8 mouse cellular contexts compared by ENCODE assay signal in genomic region chr2:157135014-157135413, GRCm38 (mm10). TPM values are rescaled to one million over a fixed set of nuclear protein-coding genes. Genes with fewer than 3 reads are reported as not detected.
DNase-seq lines count a peak whose midpoint lies in the region; ATAC-seq lines count a peak whose summit lies in the region.

Gene Samhd1, minus strand, starts transcription at chr2:157135265.

- peak within 1 kb of the TSS; percentile 71 for H3K4me3 ChIP-seq in forebrain, embryonic 11.5 days (ENCODE audit: low read depth, low read length)
- peak within 1 kb of the TSS; percentile 89 for H3K4me3 ChIP-seq in heart, embryonic 16.5 days (ENCODE audit: low read length)
- H3K4me3 ChIP-seq in liver, embryonic 15.5 days (replicated peaks) = peak within 1 kb of the TSS; percentile 82
- peak within 1 kb of the TSS; percentile 65 for H3K4me3 ChIP-seq in neural tube, embryonic 12.5 days

- no peaks in the 10 kb centered on the region for H3K36me3 ChIP-seq in forebrain, embryonic 11.5 days (ENCODE audit: control insufficient read depth, insufficient read depth, low read length)
- no peaks in the 10 kb centered on the region for H3K36me3 ChIP-seq in heart, embryonic 16.5 days (ENCODE audit: control insufficient read depth, insufficient read depth)
- H3K36me3 ChIP-seq in liver, embryonic 15.5 days (replicated peaks) = no peaks in the 10 kb centered on the region
- H3K36me3 ChIP-seq in neural tube, embryonic 12.5 days = no peaks in the 10 kb centered on the region

- 0% methylated on average over 32 of the region's 32 CpGs for WGBS in forebrain, embryonic 11.5 days
- under 1% methylated on average over 32 of the region's 32 CpGs for WGBS in heart, embryonic 16.5 days
- WGBS in liver, embryonic 15.5 days (ENCODE audit: insufficient replicate concordance) = under 1% methylated on average over 32 of the region's 32 CpGs
- WGBS in neural tube, embryonic 12.5 days = under 1% methylated on average over 32 of the region's 32 CpGs

- DNase-seq in CD8-positive naive resting alpha-beta T cell, adult 2 months (ENCODE audit: low read depth in 2 of 2, low spot score in 2 of 2) = peak; percentile 61 to 66
- DNase-seq in c-Kit-positive CD71-negative TER-119-negative erythroid progenitor cells, embryonic 14.5 days (ENCODE audit: low read depth) = peak; percentile 97
- peak; percentile 95 for DNase-seq in forebrain, embryonic 11.5 days (ENCODE audit: low spot score)
- DNase-seq in kidney, postnatal 36 days = peak; percentile 96 to 98
- DNase-seq in telencephalon, adult 2 months (ENCODE audit: low read depth, low spot score) = peak; percentile 78

- H3K27ac ChIP-seq in forebrain, embryonic 11.5 days (ENCODE audit: low read depth, low read length) = peak within 1 kb of the TSS; percentile 53; the same call in 1 of the 2 replicates
- H3K27ac ChIP-seq in heart, embryonic 16.5 days (ENCODE audit: low read length) = peak within 1 kb of the TSS; percentile 69
- peak within 1 kb of the TSS; percentile 92 for H3K27ac ChIP-seq in liver, embryonic 15.5 days (replicated peaks)
- no peak within 1 kb of the TSS for H3K27ac ChIP-seq in neural tube, embryonic 12.5 days

- ATAC-seq in forebrain, embryonic 11.5 days (replicated peaks; ENCODE audit: low FRiP score) = peak; percentile 91
- ATAC-seq in heart, embryonic 16.5 days (replicated peaks; ENCODE audit: extremely low read depth, insufficient read depth, low FRiP score) = peak; percentile 89
- ATAC-seq in liver, embryonic 15.5 days (ENCODE audit: insufficient read depth) = peak; percentile 96
- ATAC-seq in neural tube, embryonic 12.5 days (ENCODE audit: low FRiP score, low read depth) = peak; percentile 88

- no peaks in the 10 kb centered on the region for H3K27me3 ChIP-seq in forebrain, embryonic 11.5 days (ENCODE audit: control insufficient read depth, insufficient read depth, low read length)
- H3K27me3 ChIP-seq in heart, embryonic 16.5 days (ENCODE audit: control insufficient read depth, insufficient read depth, low read length) = no peaks in the 10 kb centered on the region
- H3K27me3 ChIP-seq in liver, embryonic 15.5 days = no peaks in the 10 kb centered on the region
- no peaks in the 10 kb centered on the region for H3K27me3 ChIP-seq in neural tube, embryonic 12.5 days (replicated peaks)

- H3K9me3 ChIP-seq in forebrain, embryonic 11.5 days (ENCODE audit: control insufficient read depth, low read length) = no peaks in the 10 kb centered on the region
- peaks cover 3% of the 10 kb centered on the region; the same call in 1 of the 2 replicates for H3K9me3 ChIP-seq in heart, embryonic 16.5 days (replicated peaks; ENCODE audit: control insufficient read depth, low read length)
- no peaks in the 10 kb centered on the region for H3K9me3 ChIP-seq in liver, embryonic 15.5 days (replicated peaks)
- H3K9me3 ChIP-seq in neural tube, embryonic 12.5 days = no peaks in the 10 kb centered on the region; the same call in 1 of the 2 replicates

- peaks cover 2% of the 10 kb centered on the region; the same call in 1 of the 2 replicates for H3K4me1 ChIP-seq in forebrain, embryonic 11.5 days (replicated peaks; ENCODE audit: control insufficient read depth, insufficient read depth, low read length)
- peaks cover 12% of the 10 kb centered on the region for H3K4me1 ChIP-seq in heart, embryonic 16.5 days (ENCODE audit: control insufficient read depth, insufficient read depth, low read length)
- H3K4me1 ChIP-seq in liver, embryonic 15.5 days (replicated peaks) = peaks cover 65% of the 10 kb centered on the region
- no peaks in the 10 kb centered on the region for H3K4me1 ChIP-seq in neural tube, embryonic 12.5 days

- peak within 1 kb of the TSS; percentile 87 for H3K4me2 ChIP-seq in forebrain, embryonic 11.5 days (ENCODE audit: low read depth, low read length, severe bottlenecking)
- peak within 1 kb of the TSS; percentile 97 for H3K4me2 ChIP-seq in heart, embryonic 16.5 days (ENCODE audit: low read depth, low read length)
- peak within 1 kb of the TSS; percentile 96 for H3K4me2 ChIP-seq in liver, embryonic 15.5 days
- H3K4me2 ChIP-seq in neural tube, embryonic 12.5 days (replicated peaks) = peak within 1 kb of the TSS; percentile 95

- peak within 1 kb of the TSS; percentile 75 for H3K9ac ChIP-seq in forebrain, embryonic 11.5 days (ENCODE audit: low read length)
- peak within 1 kb of the TSS; percentile 84 for H3K9ac ChIP-seq in heart, embryonic 16.5 days (ENCODE audit: low read length)
- peak within 1 kb of the TSS; percentile 85 for H3K9ac ChIP-seq in liver, embryonic 15.5 days
- H3K9ac ChIP-seq in neural tube, embryonic 12.5 days = peak within 1 kb of the TSS; percentile 65

RNA-seq across cellular contexts. Expression of gene Samhd1, which starts in this region (rescaled TPM):
- 25.6 and 27.5 TPM in 2 replicates for polyA plus RNA-seq in forebrain, embryonic 11.5 days (2014; fragmentation: Nextera tagmentation; extraction: Ambion mirVana)
- polyA plus RNA-seq in heart, embryonic 16.5 days (2015; fragmentation: Nextera tagmentation; extraction: Ambion mirVana) = 15.3 and 17.0 TPM in 2 replicates
- 15.2 and 18.1 TPM in 2 replicates for polyA plus RNA-seq in liver, embryonic 15.5 days (2015; fragmentation: Nextera tagmentation; extraction: Ambion mirVana)
- polyA plus RNA-seq in neural tube, embryonic 12.5 days (2016; fragmentation: Nextera tagmentation; extraction: Ambion mirVana) = 15.9 and 17.5 TPM in 2 replicates
